Mouse (Mus musculus) leukemia stem cell, adult 10-12 weeks (primary cell): ENCODE measurements around the gene Pitpnb. TPM values are rescaled to one million over a fixed set of nuclear protein-coding genes. Genes with fewer than 3 reads are reported as not detected.

Experiments used
- polyA plus RNA-seq: library from polyadenylated mRNA; stranded (reverse); fragments of >175 nt; gene quantifications from 2 replicates; pipeline ENCODE4 v1.2.3, GENCODE M21; 2012; ENCODE audit warnings: low replicate concordance

The Pitpnb gene
- 5.9 and 21.8 TPM in 2 replicates for polyA plus RNA-seq

GRCm38 (mm10) chr5:111330417-111331098 lies at the start of gene Pitpnb:
Pitpnb (plus strand) TSS chr5:111330763.

GRCm38 (mm10) chr5:111416591-111417374 lies 86.2 kb downstream of the Pitpnb start, which contains the start of gene Mn1:
Mn1 (plus strand) TSS chr5:111417362.

Other genes with a start within 250 kb of the Pitpnb start
- gene Mn1, start 86.6 kb downstream of the Pitpnb start, polyA plus RNA-seq = 0.09 and 0.24 TPM in 2 replicates